Mouse (Mus musculus): ENCODE data around the gene Ptpn12. TPM values are rescaled to one million over a fixed set of nuclear protein-coding genes. Genes with fewer than 3 reads are reported as not detected.

Ptpn12 gene
- 17.4 and 29.5 TPM in 2 replicates for polyA plus RNA-seq (2012; ENCODE audit: insufficient read depth, insufficient read length, missing spikeins)

GRCm38 (mm10) chr5:21055820-21056531 lies at the start of gene Ptpn12:
Ptpn12 (minus strand) TSS chr5:21055911.
- Histone ChIP-seq H3K4me1 (ENCODE audit: control insufficient read depth, insufficient read depth, insufficient read length, low read length) (peaks cover 6% of the 10 kb centered on the region; the same call in 1 of the 2 replicates), H3K4me3 (ENCODE audit: insufficient read depth, low read depth, low read length) (peak within 1 kb of the TSS; percentile 96), H3K27ac (replicated peaks; ENCODE audit: low read depth, low read length) (peak within 1 kb of the TSS; percentile 100)

DNA sequence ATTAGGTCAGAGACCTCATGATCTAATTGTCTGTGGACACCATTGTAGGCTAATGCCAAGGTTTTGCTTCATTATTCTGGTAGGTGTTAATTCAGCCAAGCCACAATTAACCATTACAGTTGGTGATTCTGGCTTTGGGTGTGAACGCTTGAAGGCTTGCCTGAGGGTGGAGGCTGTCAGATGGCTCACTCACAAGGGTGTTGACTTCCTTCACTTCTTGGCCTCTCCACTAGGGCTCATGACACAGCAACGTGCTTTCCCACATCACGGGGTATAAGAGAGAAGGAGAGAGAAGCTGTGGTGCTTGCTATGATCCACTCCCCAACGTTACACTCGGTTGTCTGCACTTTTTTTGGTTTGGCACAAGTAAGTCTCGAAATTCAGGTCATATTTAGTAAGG lies 35.5 kb upstream of the Ptpn12 start:
- H3K4me3 ChIP-seq (ENCODE audit: insufficient read depth, low read depth, low read length), result no peak overlapping the region
- H3K27ac ChIP-seq (replicated peaks; ENCODE audit: low read depth, low read length), result no peak overlapping the region

DNA sequence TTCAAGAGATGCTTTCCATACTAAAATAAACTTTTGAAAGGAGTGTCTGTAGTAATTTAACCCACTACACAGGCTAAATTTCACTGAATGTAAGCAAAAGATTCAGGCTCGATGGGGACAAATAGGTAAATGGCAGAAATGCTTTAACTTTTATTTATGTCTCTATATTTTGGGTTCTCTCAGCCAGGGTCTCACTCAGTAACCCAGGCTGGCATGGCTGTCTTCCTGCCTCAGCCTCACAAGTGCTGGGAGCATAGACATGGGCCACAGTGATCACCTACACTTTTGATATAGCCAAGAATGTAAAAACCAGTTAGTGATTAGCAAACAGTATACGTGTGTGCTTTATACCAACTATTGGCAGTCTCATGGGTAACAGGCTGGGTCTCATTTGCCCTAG lies 1.5 kb upstream of the Ptpn12 start:
- Histone ChIP-seq H3K27ac (replicated peaks; ENCODE audit: low read depth, low read length) (no peak overlapping the region), H3K4me1 (ENCODE audit: control insufficient read depth, insufficient read depth, insufficient read length, low read length) (peaks cover 3% of the 10 kb centered on the region; the same call in 1 of the 2 replicates), H3K4me3 (ENCODE audit: insufficient read depth, low read depth, low read length) (no peak overlapping the region)

More for the DNA sequence above, 35.5 kb upstream of the Ptpn12 start:
- H3K4me1 ChIP-seq (ENCODE audit: control insufficient read depth, insufficient read depth, insufficient read length, low read length), result no peaks in the 10 kb centered on the region

- Histone ChIP-seq H3K4me1 (ENCODE audit: control insufficient read depth, insufficient read depth, insufficient read length, low read length) (peaks cover 6% of the 10 kb centered on the region; the same call in 1 of the 2 replicates), H3K4me3 (ENCODE audit: insufficient read depth, low read depth, low read length) (peak overlapping the region; percentile 73), H3K27ac (replicated peaks; ENCODE audit: low read depth, low read length) (peak overlapping the region; percentile 79)
Measured at GRCm38 (mm10) chr5:21056595-21056994, 884 bp upstream of the Ptpn12 start.

DNA sequence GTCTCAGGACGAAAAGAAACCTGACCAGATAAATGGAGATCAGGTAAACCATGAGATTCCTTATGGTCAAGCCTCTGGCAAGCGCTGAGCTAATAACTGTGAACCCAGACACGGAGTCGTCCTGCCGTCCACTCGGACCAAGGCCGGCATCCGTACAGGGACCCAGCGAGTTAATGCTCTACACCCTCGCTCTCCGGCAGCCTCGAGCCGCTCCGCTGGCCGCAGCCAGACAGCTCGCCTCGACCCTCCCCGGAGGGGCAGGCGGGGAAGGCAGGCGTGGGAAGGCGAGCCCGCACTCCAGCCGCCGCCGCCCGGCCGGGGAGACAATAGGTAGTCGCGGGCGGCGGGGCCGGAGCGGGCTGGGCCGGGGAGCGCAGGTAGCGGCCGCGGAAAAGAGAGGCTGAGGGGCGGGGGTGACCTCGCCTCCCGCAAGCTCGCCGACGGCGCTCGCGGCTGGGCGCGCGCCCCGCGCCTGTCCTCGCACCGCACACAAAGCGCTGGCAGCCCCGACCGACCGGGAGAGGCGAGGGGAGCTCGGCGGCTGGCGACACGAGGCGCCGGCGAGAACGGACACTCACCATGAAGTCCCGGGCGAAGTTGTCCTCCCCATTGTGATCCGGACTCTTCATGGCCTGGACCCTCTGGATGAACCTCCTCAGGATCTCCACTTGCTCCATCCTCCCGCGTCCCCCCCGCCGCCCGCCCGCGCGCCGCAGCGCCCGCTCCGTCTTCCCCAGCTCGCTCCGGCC lies 466 bp downstream of the Ptpn12 start:
- Histone ChIP-seq H3K4me1 (ENCODE audit: control insufficient read depth, insufficient read depth, insufficient read length, low read length) (peaks cover 8% of the 10 kb centered on the region), H3K4me3 (ENCODE audit: insufficient read depth, low read depth, low read length) (peak overlapping the region; percentile 96)

DNA sequence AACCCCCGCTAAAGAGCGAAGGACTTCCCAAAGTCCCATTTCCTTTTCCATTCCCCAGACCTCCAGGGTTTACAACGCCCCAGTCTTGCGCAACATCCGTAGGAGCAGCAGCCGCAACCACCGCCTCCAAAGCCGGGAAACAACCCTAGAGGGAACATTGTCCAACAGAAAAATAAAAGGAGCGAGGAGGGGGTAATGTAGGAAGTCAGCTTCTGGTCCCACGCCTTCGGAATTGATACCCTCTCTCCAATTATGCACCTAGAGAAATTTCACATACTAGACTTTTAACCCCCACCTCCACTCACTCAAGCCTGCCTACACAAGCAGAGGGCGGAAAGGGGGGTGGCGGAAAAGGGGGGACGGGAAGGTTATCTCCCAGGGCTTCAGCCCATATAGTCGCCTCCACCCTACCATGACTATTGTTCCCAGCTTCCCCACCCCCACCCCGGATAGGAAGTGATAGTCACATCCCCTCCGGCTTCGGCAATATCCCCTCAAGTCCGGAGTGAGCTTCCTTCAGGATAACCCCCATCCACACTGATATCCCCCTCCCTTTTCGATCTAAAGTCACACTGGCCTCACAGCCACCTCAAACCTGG lies 1.1 kb downstream of the Ptpn12 start:
- H3K4me3 ChIP-seq (ENCODE audit: insufficient read depth, low read depth, low read length), result peak overlapping the region; percentile 96
- H3K4me1 ChIP-seq (ENCODE audit: control insufficient read depth, insufficient read depth, insufficient read length, low read length), result peaks cover 8% of the 10 kb centered on the region
- H3K27ac ChIP-seq (replicated peaks; ENCODE audit: low read depth, low read length), result peak overlapping the region; percentile 100

More for the DNA sequence above, 466 bp downstream of the Ptpn12 start:
- peak overlapping the region; percentile 100 for H3K27ac ChIP-seq (replicated peaks; ENCODE audit: low read depth, low read length)

DNA sequence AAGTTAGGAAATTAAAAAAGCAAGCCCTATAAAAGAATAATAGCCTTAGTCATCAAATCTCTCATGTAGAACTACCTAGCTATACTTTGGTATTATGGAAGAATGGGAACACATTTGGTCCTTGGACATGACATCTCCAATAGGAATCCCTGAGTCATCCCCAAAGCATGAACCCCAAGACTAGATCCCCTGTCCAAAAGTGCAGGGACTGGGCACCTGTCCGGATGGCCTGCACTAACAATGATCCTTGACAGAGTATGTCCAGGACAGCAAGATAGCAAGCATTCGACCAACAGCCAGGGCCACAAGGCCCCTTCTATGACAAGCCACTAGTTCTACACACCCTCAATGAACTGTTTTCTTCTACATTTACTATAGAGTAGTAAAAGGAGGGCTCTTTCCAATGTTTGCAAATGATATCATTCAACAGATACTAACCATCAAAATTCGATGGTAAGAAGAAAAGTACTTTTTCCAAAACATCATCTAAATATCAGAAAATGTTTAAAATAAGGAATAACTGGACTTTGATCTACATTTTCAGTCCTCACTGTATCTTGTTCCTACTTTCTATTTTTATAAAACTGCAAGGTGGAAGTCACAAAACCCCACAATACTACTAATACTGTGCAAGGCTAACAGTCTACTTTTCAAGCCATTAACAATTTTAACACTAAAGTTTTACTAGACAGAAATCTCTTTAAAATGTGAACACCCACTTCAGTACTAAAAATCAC lies 2.0 kb downstream of the Ptpn12 start:
- H3K4me3 ChIP-seq (ENCODE audit: insufficient read depth, low read depth, low read length), result peak overlapping the region; percentile 44
- H3K27ac ChIP-seq (replicated peaks; ENCODE audit: low read depth, low read length), result peak overlapping the region; percentile 82
- peaks cover 13% of the 10 kb centered on the region for H3K4me1 ChIP-seq (ENCODE audit: control insufficient read depth, insufficient read depth, insufficient read length, low read length)

GRCm38 (mm10) chr5:21052521-21052920 lies 3.2 kb downstream of the Ptpn12 start:
- H3K4me3 ChIP-seq (ENCODE audit: insufficient read depth, low read depth, low read length), result no peak overlapping the region

DNA sequence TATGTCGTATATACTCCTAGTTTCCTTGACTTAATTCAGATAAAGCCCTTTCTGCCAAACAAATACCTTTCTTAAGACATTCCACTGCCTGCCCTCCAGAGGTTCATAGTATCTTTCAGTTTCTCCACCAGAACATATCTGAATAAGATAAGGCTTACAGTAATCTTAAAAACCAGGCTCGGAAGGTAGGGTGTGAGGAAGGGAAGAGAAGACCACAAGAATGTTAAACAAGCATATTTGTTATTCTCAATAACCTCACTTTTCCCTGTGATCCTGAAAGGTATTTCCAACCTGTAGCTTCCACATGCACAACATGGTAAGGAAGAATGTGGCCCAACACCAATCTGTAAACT lies 5.0 kb downstream of the Ptpn12 start:
- Histone ChIP-seq H3K27ac (replicated peaks; ENCODE audit: low read depth, low read length) (no peak overlapping the region), H3K4me1 (ENCODE audit: control insufficient read depth, insufficient read depth, insufficient read length, low read length) (peaks cover 13% of the 10 kb centered on the region), H3K4me3 (ENCODE audit: insufficient read depth, low read depth, low read length) (no peak overlapping the region)

More at GRCm38 (mm10) chr5:21052521-21052920, 3.2 kb downstream of the Ptpn12 start:
- H3K27ac ChIP-seq (replicated peaks; ENCODE audit: low read depth, low read length), result no peak overlapping the region
- H3K4me1 ChIP-seq (ENCODE audit: control insufficient read depth, insufficient read depth, insufficient read length, low read length), result peaks cover 13% of the 10 kb centered on the region

DNA sequence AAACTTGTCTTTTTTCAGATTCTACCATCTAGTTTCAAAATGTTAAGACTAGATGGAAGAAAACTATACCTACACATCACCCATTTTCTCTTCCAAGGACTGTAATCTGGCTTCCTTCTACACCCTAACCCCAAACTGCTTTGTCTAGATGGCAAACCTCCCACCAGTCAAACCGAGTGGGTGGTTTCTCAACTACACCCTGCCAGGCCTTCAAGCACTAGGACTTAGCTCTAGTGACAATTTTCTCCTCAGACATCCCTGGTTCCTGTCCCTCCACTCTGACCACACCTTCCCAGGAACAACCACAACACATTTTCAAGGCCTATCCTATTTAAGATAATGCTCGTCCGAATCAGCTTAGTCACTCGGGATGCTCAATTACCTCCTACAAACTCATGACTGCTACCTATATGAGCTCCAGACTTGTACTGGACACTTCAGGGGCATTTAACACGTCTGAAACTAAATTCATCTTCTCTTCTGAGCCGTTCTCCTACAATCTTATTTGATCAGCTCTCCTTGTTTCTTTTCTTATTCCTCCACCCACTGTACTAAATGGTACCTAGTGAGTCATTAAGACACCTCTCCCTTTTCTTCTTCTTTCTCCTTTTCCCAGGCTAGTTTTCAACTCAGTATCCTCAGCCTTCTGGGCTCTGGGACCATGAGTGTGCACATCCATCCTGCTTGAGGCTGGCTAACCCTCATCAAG lies 5.5 kb downstream of the Ptpn12 start:
- Histone ChIP-seq H3K4me1 (ENCODE audit: control insufficient read depth, insufficient read depth, insufficient read length, low read length) (peaks cover 13% of the 10 kb centered on the region), H3K4me3 (ENCODE audit: insufficient read depth, low read depth, low read length) (no peak overlapping the region), H3K27ac (replicated peaks; ENCODE audit: low read depth, low read length) (no peak overlapping the region)

DNA sequence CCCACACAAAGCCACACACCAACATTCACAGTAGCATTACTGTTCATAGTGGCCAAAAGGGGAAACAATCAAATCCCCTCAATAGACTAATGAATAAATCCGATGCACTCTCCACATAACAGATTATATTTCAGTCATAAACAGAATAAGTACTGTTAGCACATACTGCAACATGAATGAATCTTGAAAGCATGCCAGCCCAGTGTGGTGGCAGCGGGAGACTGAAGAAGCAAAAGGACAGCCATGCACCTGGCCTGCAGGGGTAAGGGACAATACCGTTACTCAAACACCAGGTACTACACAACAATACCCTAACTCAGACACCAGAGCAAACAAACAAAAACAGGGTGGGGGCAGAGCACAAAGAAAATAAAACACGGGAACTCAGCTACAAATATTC lies 6.7 kb downstream of the Ptpn12 start:
- Histone ChIP-seq H3K4me3 (ENCODE audit: insufficient read depth, low read depth, low read length) (no peak overlapping the region), H3K27ac (replicated peaks; ENCODE audit: low read depth, low read length) (no peak overlapping the region), H3K4me1 (ENCODE audit: control insufficient read depth, insufficient read depth, insufficient read length, low read length) (peaks cover 19% of the 10 kb centered on the region)

GRCm38 (mm10) chr5:21047114-21047513 lies 8.6 kb downstream of the Ptpn12 start:
- no peak overlapping the region for H3K27ac ChIP-seq (replicated peaks; ENCODE audit: low read depth, low read length)
- H3K4me3 ChIP-seq (ENCODE audit: insufficient read depth, low read depth, low read length), result no peak overlapping the region
- H3K4me1 ChIP-seq (ENCODE audit: control insufficient read depth, insufficient read depth, insufficient read length, low read length), result peaks cover 19% of the 10 kb centered on the region

GRCm38 (mm10) chr5:21046150-21047048 lies 9.3 kb downstream of the Ptpn12 start:
- peak overlapping the region; percentile 19 for H3K27ac ChIP-seq (replicated peaks; ENCODE audit: low read depth, low read length)
- no peak overlapping the region for H3K4me3 ChIP-seq (ENCODE audit: insufficient read depth, low read depth, low read length)
- H3K4me1 ChIP-seq (ENCODE audit: control insufficient read depth, insufficient read depth, insufficient read length, low read length), result peaks cover 16% of the 10 kb centered on the region

All from brown adipose tissue, adult 24 weeks (tissue).